Mouse (Mus musculus): ENCODE measurements around the gene Phgdh.

GRCm38 (mm10) chr3:98273623-98274398 is 66.0 kb downstream of the Phgdh start:
- TF ChIP-seq CTCF (IDR thresholded peaks at IDR 0.05; ENCODE audit: control insufficient read depth, insufficient read depth, low read length) (no peak), POLR2A (IDR thresholded peaks at IDR 0.05; ENCODE audit: borderline replicate concordance, control insufficient read depth, low read depth, low read length) (no peak)
